Mouse (Mus musculus): ENCODE results near the gene Gpr82.

- no peak for TF ChIP-seq CTCF (IDR thresholded peaks at IDR 0.05; ENCODE audit: low read depth, low read length)
- TF ChIP-seq POLR2A (IDR thresholded peaks at IDR 0.05; ENCODE audit: insufficient read depth, low read length), result no peak
Measured at GRCm38 (mm10) chrX:13651889-13652288, 9.3 kb upstream of the Gpr82 start.
